Mouse (Mus musculus): Measurements from ENCODE around the gene Pwwp2b. TPM values are rescaled to one million over a fixed set of nuclear protein-coding genes. Genes with fewer than 3 reads are reported as not detected.

The Pwwp2b gene
- polyA plus RNA-seq, 1 experiment from 2014 or later: 6.9 TPM

- Histone ChIP-seq H3K4me3 (ENCODE audit: control insufficient read depth in 1 of 2, insufficient read depth in 1 of 2, low read depth in 1 of 2, low read length in 2 of 2) (no peak overlapping the region), H3K9me3 (ENCODE audit: control insufficient read depth, low read length) (no peaks in the 10 kb centered on the region), H3K9ac (ENCODE audit: low read length) (no peak overlapping the region), H3K4me1 (ENCODE audit: control insufficient read depth in 2 of 2, insufficient read depth in 2 of 2, low read length in 2 of 2) (peaks cover 41 to 46% of the 10 kb centered on the region in 2 experiments), H3K27ac (replicated peaks in 1 of 2; ENCODE audit: control insufficient read depth in 1 of 2, insufficient read depth in 1 of 2, low read depth in 2 of 2, low read length in 2 of 2) (no peak overlapping the region), H3K36me3 (ENCODE audit: control insufficient read depth, insufficient read depth, low read length) (no peaks in the 10 kb centered on the region), H3K4me2 (ENCODE audit: low read length) (no peak overlapping the region), H3K27me3 (ENCODE audit: control insufficient read depth, insufficient read depth, low read length) (no peaks in the 10 kb centered on the region)
- 90% methylated on average over 10 of the region's 10 CpGs for WGBS
- no peak for ATAC-seq (ENCODE audit: insufficient number of reproducible peaks, insufficient read depth, low FRiP score, low read depth)
Measured at GRCm38 (mm10) chr7:139276150-139276549, 27.9 kb downstream of the Pwwp2b start.

- Histone ChIP-seq H3K9me3 (ENCODE audit: control insufficient read depth, low read length) (no peaks in the 10 kb centered on the region), H3K4me3 (ENCODE audit: control insufficient read depth in 1 of 2, insufficient read depth in 1 of 2, low read depth in 1 of 2, low read length in 2 of 2) (no peak overlapping the region), H3K4me2 (ENCODE audit: low read length) (no peak overlapping the region), H3K9ac (ENCODE audit: low read length) (no peak overlapping the region), H3K27me3 (ENCODE audit: control insufficient read depth, insufficient read depth, low read length) (no peaks in the 10 kb centered on the region), H3K36me3 (ENCODE audit: control insufficient read depth, insufficient read depth, low read length) (no peaks in the 10 kb centered on the region), H3K27ac (replicated peaks in 1 of 2; ENCODE audit: control insufficient read depth in 1 of 2, insufficient read depth in 1 of 2, low read depth in 2 of 2, low read length in 2 of 2) (no peak overlapping the region), H3K4me1 (ENCODE audit: control insufficient read depth in 2 of 2, insufficient read depth in 2 of 2, low read length in 2 of 2) (peaks cover 28 to 37% of the 10 kb centered on the region in 2 experiments)
- ATAC-seq (ENCODE audit: insufficient number of reproducible peaks, insufficient read depth, low FRiP score, low read depth): no peak
- WGBS: 80% methylated on average over 7 of the region's 7 CpGs
Measured at GRCm38 (mm10) chr7:139277536-139277935, 29.3 kb downstream of the Pwwp2b start.

- no peak overlapping the region for H3K9ac ChIP-seq (ENCODE audit: low read length)
- H3K36me3 ChIP-seq (ENCODE audit: control insufficient read depth, insufficient read depth, low read length): no peaks in the 10 kb centered on the region
- no peak for ATAC-seq (ENCODE audit: insufficient number of reproducible peaks, insufficient read depth, low FRiP score, low read depth)
- H3K4me3 ChIP-seq (ENCODE audit: control insufficient read depth in 1 of 2, insufficient read depth in 1 of 2, low read depth in 1 of 2, low read length in 2 of 2): no peak overlapping the region
- H3K27me3 ChIP-seq (ENCODE audit: control insufficient read depth, insufficient read depth, low read length): no peaks in the 10 kb centered on the region
- H3K4me2 ChIP-seq (ENCODE audit: low read length): no peak overlapping the region
- no peaks in the 10 kb centered on the region for H3K9me3 ChIP-seq (ENCODE audit: control insufficient read depth, low read length)
- no peak overlapping the region for H3K27ac ChIP-seq (replicated peaks in 1 of 2; ENCODE audit: control insufficient read depth in 1 of 2, insufficient read depth in 1 of 2, low read depth in 2 of 2, low read length in 2 of 2)
- peaks cover 11 to 18% of the 10 kb centered on the region in 2 experiments for H3K4me1 ChIP-seq (ENCODE audit: control insufficient read depth in 2 of 2, insufficient read depth in 2 of 2, low read length in 2 of 2)
- WGBS: 58% methylated on average over 5 of the region's 5 CpGs
Measured at GRCm38 (mm10) chr7:139279571-139279970, 31.3 kb downstream of the Pwwp2b start.

GRCm38 (mm10) chr7:139280044-139280443 lies 31.8 kb downstream of the Pwwp2b start:
- H3K4me1 ChIP-seq (ENCODE audit: control insufficient read depth in 2 of 2, insufficient read depth in 2 of 2, low read length in 2 of 2): peaks cover 11 to 18% of the 10 kb centered on the region in 2 experiments
- ATAC-seq (ENCODE audit: insufficient number of reproducible peaks, insufficient read depth, low FRiP score, low read depth): no peak
- H3K9me3 ChIP-seq (ENCODE audit: control insufficient read depth, low read length): no peaks in the 10 kb centered on the region
- H3K27me3 ChIP-seq (ENCODE audit: control insufficient read depth, insufficient read depth, low read length): no peaks in the 10 kb centered on the region
- no peak overlapping the region for H3K4me2 ChIP-seq (ENCODE audit: low read length)
- no peak overlapping the region for H3K4me3 ChIP-seq (ENCODE audit: control insufficient read depth in 1 of 2, insufficient read depth in 1 of 2, low read depth in 1 of 2, low read length in 2 of 2)
- 65% methylated on average over 1 of the region's 1 CpGs for WGBS
- no peak overlapping the region for H3K27ac ChIP-seq (replicated peaks in 1 of 2; ENCODE audit: control insufficient read depth in 1 of 2, insufficient read depth in 1 of 2, low read depth in 2 of 2, low read length in 2 of 2)
- H3K36me3 ChIP-seq (ENCODE audit: control insufficient read depth, insufficient read depth, low read length): no peaks in the 10 kb centered on the region
- H3K9ac ChIP-seq (ENCODE audit: low read length): no peak overlapping the region

GRCm38 (mm10) chr7:139281195-139281594 lies 32.9 kb downstream of the Pwwp2b start:
- Histone ChIP-seq H3K36me3 (ENCODE audit: control insufficient read depth, insufficient read depth, low read length) (no peaks in the 10 kb centered on the region), H3K27ac (replicated peaks in 1 of 2; ENCODE audit: control insufficient read depth in 1 of 2, insufficient read depth in 1 of 2, low read depth in 2 of 2, low read length in 2 of 2) (no peak overlapping the region), H3K4me1 (ENCODE audit: control insufficient read depth in 2 of 2, insufficient read depth in 2 of 2, low read length in 2 of 2) (peaks cover 7 to 11% of the 10 kb centered on the region in 2 experiments), H3K9ac (ENCODE audit: low read length) (no peak overlapping the region), H3K27me3 (ENCODE audit: control insufficient read depth, insufficient read depth, low read length) (no peaks in the 10 kb centered on the region), H3K9me3 (ENCODE audit: control insufficient read depth, low read length) (no peaks in the 10 kb centered on the region), H3K4me3 (ENCODE audit: control insufficient read depth in 1 of 2, insufficient read depth in 1 of 2, low read depth in 1 of 2, low read length in 2 of 2) (no peak overlapping the region), H3K4me2 (ENCODE audit: low read length) (no peak overlapping the region)
- WGBS: 42% methylated on average over 2 of the region's 2 CpGs
- no peak for ATAC-seq (ENCODE audit: insufficient number of reproducible peaks, insufficient read depth, low FRiP score, low read depth)

- H3K9ac ChIP-seq (ENCODE audit: low read length): no peak overlapping the region
- no peak overlapping the region for H3K27ac ChIP-seq (replicated peaks in 1 of 2; ENCODE audit: control insufficient read depth in 1 of 2, insufficient read depth in 1 of 2, low read depth in 2 of 2, low read length in 2 of 2)
- no peak overlapping the region for H3K4me2 ChIP-seq (ENCODE audit: low read length)
- no peaks in the 10 kb centered on the region for H3K9me3 ChIP-seq (ENCODE audit: control insufficient read depth, low read length)
- no peaks in the 10 kb centered on the region for H3K36me3 ChIP-seq (ENCODE audit: control insufficient read depth, insufficient read depth, low read length)
- no peak for ATAC-seq (ENCODE audit: insufficient number of reproducible peaks, insufficient read depth, low FRiP score, low read depth)
- H3K4me3 ChIP-seq (ENCODE audit: control insufficient read depth in 1 of 2, insufficient read depth in 1 of 2, low read depth in 1 of 2, low read length in 2 of 2): no peak overlapping the region
- no peaks in the 10 kb centered on the region for H3K27me3 ChIP-seq (ENCODE audit: control insufficient read depth, insufficient read depth, low read length)
- H3K4me1 ChIP-seq (ENCODE audit: control insufficient read depth in 2 of 2, insufficient read depth in 2 of 2, low read length in 2 of 2): peaks cover 7 to 11% of the 10 kb centered on the region in 2 experiments
- WGBS: 79% methylated on average over 3 of the region's 3 CpGs
Measured at GRCm38 (mm10) chr7:139282037-139282436, 33.8 kb downstream of the Pwwp2b start.

- Histone ChIP-seq H3K36me3 (ENCODE audit: control insufficient read depth, insufficient read depth, low read length) (no peaks in the 10 kb centered on the region), H3K27ac (replicated peaks in 1 of 2; ENCODE audit: control insufficient read depth in 1 of 2, insufficient read depth in 1 of 2, low read depth in 2 of 2, low read length in 2 of 2) (no peak overlapping the region), H3K4me2 (ENCODE audit: low read length) (no peak overlapping the region), H3K9me3 (ENCODE audit: control insufficient read depth, low read length) (no peaks in the 10 kb centered on the region), H3K9ac (ENCODE audit: low read length) (no peak overlapping the region), H3K4me3 (ENCODE audit: control insufficient read depth in 1 of 2, insufficient read depth in 1 of 2, low read depth in 1 of 2, low read length in 2 of 2) (no peak overlapping the region), H3K27me3 (ENCODE audit: control insufficient read depth, insufficient read depth, low read length) (no peaks in the 10 kb centered on the region), H3K4me1 (ENCODE audit: control insufficient read depth in 2 of 2, insufficient read depth in 2 of 2, low read length in 2 of 2) (peaks cover 4 to 8% of the 10 kb centered on the region in 2 experiments; a peak in 2 of 4 replicates)
- ATAC-seq (ENCODE audit: insufficient number of reproducible peaks, insufficient read depth, low FRiP score, low read depth): no peak
- WGBS: 62% methylated on average over 16 of the region's 16 CpGs
Measured at GRCm38 (mm10) chr7:139285295-139285943, 37.1 kb downstream of the Pwwp2b start.

GRCm38 (mm10) chr7:139288540-139288939 lies 40.3 kb downstream of the Pwwp2b start:
- no peak overlapping the region for H3K4me2 ChIP-seq (ENCODE audit: low read length)
- WGBS: 59% methylated on average over 7 of the region's 7 CpGs
- no peaks in the 10 kb centered on the region for H3K9me3 ChIP-seq (ENCODE audit: control insufficient read depth, low read length)
- no peak for ATAC-seq (ENCODE audit: insufficient number of reproducible peaks, insufficient read depth, low FRiP score, low read depth)
- peaks cover 0 to 4% of the 10 kb centered on the region in 2 experiments; a peak in 1 of 4 replicates for H3K4me1 ChIP-seq (ENCODE audit: control insufficient read depth in 2 of 2, insufficient read depth in 2 of 2, low read length in 2 of 2)
- H3K27me3 ChIP-seq (ENCODE audit: control insufficient read depth, insufficient read depth, low read length): no peaks in the 10 kb centered on the region
- H3K27ac ChIP-seq (replicated peaks in 1 of 2; ENCODE audit: control insufficient read depth in 1 of 2, insufficient read depth in 1 of 2, low read depth in 2 of 2, low read length in 2 of 2): no peak overlapping the region
- no peaks in the 10 kb centered on the region for H3K36me3 ChIP-seq (ENCODE audit: control insufficient read depth, insufficient read depth, low read length)
- no peak overlapping the region for H3K9ac ChIP-seq (ENCODE audit: low read length)
- H3K4me3 ChIP-seq (ENCODE audit: control insufficient read depth in 1 of 2, insufficient read depth in 1 of 2, low read depth in 1 of 2, low read length in 2 of 2): no peak overlapping the region
